Mouse (Mus musculus) limb, embryonic 11.5 days (tissue): Measurements from ENCODE around the gene Rara. TPM values are rescaled to one million over a fixed set of nuclear protein-coding genes. Genes with fewer than 3 reads are reported as not detected.
A peak's percentile ranks its signal among the peaks of the same experiment; 100 is the strongest.

Experiments used
- ATAC-seq: fragments of 200-750 bp; cut with Nextera tagmentation; 2 replicates; pipeline ENCODE4 v1.8.0; 2017; ENCODE audit warnings: low read depth; ENCODE audit not compliant: insufficient number of reproducible peaks, low FRiP score, low TSS enrichment
- DNase-seq: peaks from one replicate; pipeline ENCODE4 v3.0.0-alpha.2; 2015; ENCODE audit warnings: low spot score
- H3K27ac ChIP-seq: fragments of 300-500 bp; sonication (generic); replicated peaks from 2 replicates; pipeline ENCODE4 v1.5.1; 2014; ENCODE audit warnings: low read depth, mild to moderate bottlenecking, low read length
- H3K27me3 ChIP-seq: fragments of 300-500 bp; sonication (generic); 2 replicates; pipeline ENCODE4 v1.6.1; 2014; ENCODE audit warnings: mild to moderate bottlenecking, low read length, mixed read lengths; ENCODE audit not compliant: control insufficient read depth, insufficient read depth
- H3K36me3 ChIP-seq: fragments of 300-500 bp; sonication (generic); 2 replicates; pipeline ENCODE4 v1.6.1; 2014; ENCODE audit warnings: mild to moderate bottlenecking, low read length, moderate library complexity, mixed read lengths; ENCODE audit not compliant: control insufficient read depth, insufficient read depth
- H3K4me1 ChIP-seq: fragments of 300-500 bp; sonication (generic); 2 replicates; pipeline ENCODE4 v1.6.1; 2014; ENCODE audit warnings: low read length, mixed read lengths; ENCODE audit not compliant: control insufficient read depth, insufficient read depth
- H3K4me2 ChIP-seq: fragments of 300-500 bp; sonication (generic); 2 replicates; pipeline ENCODE4 v1.6.1; 2014; ENCODE audit warnings: low read depth, mild to moderate bottlenecking, moderate library complexity; ENCODE audit not compliant: severe bottlenecking
- H3K4me3 ChIP-seq: fragments of 300-500 bp; sonication (generic); 2 replicates; pipeline ENCODE4 v1.5.1; 2014; ENCODE audit warnings: low read depth, low read length
- H3K9ac ChIP-seq: fragments of 300-500 bp; sonication (generic); 2 replicates; pipeline ENCODE4 v1.6.1; 2014; ENCODE audit warnings: mild to moderate bottlenecking, low read length
- H3K9me3 ChIP-seq: fragments of 300-500 bp; sonication (generic); 2 replicates; pipeline ENCODE4 v1.6.1; 2016; ENCODE audit warnings: low read length; ENCODE audit not compliant: control insufficient read depth
- WGBS: fragments of 180-500 bp; shearing (Covaris S2); extraction: QIAGEN DNeasy Blood & Tissue Kit; methylation state at CpG from one replicate; pipeline ENCODE4 v1.1.7; 2014; 5-methylcytosine and 5-hydroxymethylcytosine counted together
- polyA plus RNA-seq: library from polyadenylated mRNA; unstranded; fragments of >200 nt; fragmentation: Nextera tagmentation; extraction: Ambion mirVana; gene quantifications from 2 replicates; pipeline ENCODE4 v1.2.1, GENCODE M21; 2014

Rara gene
- polyA plus RNA-seq, 1 experiment from 2014 or later = 46.7 TPM

DNA sequence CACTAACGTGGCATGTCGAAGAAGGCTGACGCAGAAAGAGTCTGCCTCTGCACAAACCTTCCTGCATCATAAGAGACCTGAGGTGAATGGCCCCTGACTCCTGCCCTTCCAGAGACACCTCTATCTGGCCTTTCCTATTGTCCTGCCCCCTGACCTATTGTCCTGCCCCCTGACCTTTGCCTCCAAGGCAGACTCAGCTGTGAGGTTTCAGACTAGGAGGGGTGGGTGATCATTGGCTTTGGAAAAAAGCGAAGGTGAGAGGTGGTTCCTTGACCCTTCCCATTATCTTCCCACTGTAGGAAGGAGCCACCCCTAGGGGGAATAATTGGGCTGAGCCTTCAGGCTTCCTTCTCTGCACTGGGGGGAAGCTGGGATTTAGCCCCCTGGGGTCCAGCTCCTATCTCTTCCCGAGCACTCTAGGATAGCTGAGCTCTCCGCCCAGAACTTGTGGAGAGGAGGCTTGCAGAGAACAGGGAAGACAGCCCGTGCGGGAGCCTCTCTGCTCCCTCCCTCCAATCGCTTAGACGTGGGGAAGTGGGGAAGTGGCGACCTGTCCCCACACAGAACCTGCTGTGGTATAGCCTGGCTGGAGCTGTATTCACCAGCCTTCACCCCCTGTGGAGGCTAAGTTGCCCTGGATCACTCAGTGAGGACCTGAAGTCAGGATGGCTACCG, 34.9 kb downstream of the Rara start:
- 5% methylated on average over 12 of the region's 12 CpGs for WGBS
- Histone ChIP-seq H3K4me2 (peak overlapping the region; percentile 89), H3K27ac (peak overlapping the region; percentile 90), H3K4me1 (peaks cover 73% of the 10 kb centered on the region), H3K36me3 (0 out of 2 replicates have a peak, but pooled peaks cover 2% of the 10 kb centered on the region), H3K9ac (peak overlapping the region; percentile 31), H3K9me3 (no peaks in the 10 kb centered on the region), H3K27me3 (no peaks in the 10 kb centered on the region), H3K4me3 (peak overlapping the region; percentile 66)
- ATAC-seq (no peak), DNase-seq (no peak)

DNA sequence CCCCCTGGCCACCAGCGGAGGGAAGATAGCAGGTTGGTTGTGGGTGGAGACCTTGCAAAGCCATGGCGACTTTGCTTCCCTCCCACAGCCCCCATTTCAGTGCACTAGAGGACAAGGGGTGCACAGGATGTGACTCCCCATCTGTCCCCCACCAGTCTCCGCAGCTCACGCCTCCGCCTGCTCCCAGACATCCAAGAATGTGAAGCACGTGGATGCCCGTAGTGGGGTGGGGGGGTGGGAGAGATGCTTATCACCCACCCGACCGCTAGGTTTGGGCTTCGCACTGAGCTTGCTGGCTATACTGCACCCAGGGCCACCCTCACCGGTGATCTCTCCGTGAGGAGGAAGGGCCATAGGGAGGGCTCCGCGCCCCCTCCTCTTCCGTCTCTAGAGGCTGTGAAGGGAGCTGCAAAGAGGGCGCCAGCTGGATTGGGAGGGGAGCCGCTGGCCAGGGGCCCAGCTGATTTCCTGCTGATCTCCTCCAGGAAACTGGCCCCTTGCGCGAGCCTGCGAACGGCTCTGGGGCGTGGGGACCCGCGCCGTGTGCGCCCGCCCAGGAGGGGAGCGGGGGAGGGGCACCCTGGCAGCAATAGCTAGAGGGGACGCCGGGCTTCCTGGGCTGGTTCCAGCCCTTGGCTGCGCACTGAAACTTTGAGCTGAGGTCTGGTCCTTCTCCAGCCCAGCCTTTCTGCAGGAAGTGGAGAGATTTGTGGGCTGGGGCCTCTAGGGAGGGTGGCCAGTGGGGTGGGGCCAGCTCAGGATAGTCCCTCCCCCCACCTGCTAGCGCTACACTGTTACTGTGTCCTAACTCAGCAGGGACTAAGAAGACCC, 35.8 kb downstream of the Rara start:
- ATAC-seq (peak; percentile 71), DNase-seq (peak; percentile 79)
- peak overlapping the region; percentile 31 for H3K9ac ChIP-seq
- H3K9me3 ChIP-seq = no peaks in the 10 kb centered on the region
- no peaks in the 10 kb centered on the region for H3K27me3 ChIP-seq
- peaks cover 81% of the 10 kb centered on the region for H3K4me1 ChIP-seq
- H3K4me2 ChIP-seq = peak overlapping the region; percentile 89
- H3K27ac ChIP-seq = peak overlapping the region; percentile 90
- 1% methylated on average over 30 of the region's 32 CpGs for WGBS
- H3K36me3 ChIP-seq = 0 out of 2 replicates have a peak, but pooled peaks cover 2% of the 10 kb centered on the region
- peak overlapping the region; percentile 33 for H3K4me3 ChIP-seq

DNA sequence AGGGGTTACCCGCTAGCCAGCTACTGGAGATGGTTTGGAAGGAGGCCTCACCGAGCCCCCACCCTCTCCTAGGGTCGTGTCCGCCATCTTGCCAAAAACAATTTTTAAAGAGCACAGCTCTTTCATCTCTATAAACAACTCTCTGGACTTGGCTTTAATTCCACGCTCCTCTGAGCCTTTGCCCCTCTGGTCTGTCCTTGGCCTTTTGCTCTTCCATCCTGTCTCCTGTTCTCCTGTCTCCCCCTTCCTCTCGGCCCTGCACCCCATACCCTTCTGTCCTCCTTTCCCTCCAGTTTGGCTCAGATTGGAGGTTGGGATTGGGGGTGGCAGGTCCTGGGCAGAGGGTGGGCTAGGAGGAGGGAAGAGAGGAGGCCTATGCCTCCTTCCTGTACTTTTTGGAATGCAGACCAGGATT, 36.6 kb downstream of the Rara start:
- DNase-seq (no peak), ATAC-seq (no peak)
- H3K4me3 ChIP-seq = peak overlapping the region; percentile 33; the same call in 1 of the 2 replicates
- WGBS = 15% methylated on average over 6 of the region's 6 CpGs
- H3K9me3 ChIP-seq = no peaks in the 10 kb centered on the region
- H3K4me2 ChIP-seq = peak overlapping the region; percentile 89
- peak overlapping the region; percentile 31 for H3K9ac ChIP-seq
- peaks cover 86% of the 10 kb centered on the region for H3K4me1 ChIP-seq
- H3K36me3 ChIP-seq = 0 out of 2 replicates have a peak, but pooled peaks cover 2% of the 10 kb centered on the region
- H3K27ac ChIP-seq = peak overlapping the region; percentile 90
- H3K27me3 ChIP-seq = no peaks in the 10 kb centered on the region

DNA sequence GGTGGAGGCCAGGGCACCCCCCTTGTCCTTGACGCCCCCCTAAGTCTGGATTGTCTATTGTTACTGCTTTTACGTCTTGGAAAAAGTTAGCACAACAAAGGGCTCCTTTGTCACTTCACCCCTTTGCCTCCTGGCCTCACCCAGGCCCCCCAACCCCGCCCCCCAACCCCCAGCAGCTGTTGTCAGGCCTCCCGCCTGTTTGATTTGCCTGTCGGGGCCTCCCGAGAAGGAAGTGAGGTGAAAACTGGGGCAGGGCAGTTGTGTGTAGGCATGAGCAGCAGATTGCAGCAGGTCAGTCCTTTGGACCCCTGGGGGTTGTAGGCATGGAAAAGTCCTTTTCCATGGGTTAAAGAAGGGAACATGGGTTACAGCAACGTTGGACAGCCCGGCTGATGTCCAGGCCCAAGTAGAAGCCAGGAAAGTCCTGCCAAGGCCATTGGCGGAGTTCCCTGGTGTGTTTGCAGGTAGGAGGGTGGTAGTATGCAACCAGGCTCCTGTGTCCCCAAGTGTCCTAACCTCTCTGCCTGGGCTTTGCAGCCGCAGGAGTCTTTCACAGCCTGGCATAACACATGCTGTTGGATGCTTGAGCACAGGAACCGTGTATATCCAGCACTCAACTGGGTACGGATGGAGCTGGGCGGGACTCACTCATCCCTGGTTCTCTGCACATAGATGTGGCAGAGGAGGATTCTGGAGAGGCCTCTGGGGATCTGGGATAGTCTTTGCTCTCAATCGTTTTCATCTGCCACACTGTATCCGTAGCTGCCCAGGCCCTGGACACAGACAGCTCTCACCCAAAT, 37.2 kb downstream of the Rara start:
- Histone ChIP-seq H3K27ac (peak overlapping the region; percentile 90), H3K9ac (peak overlapping the region; percentile 36), H3K36me3 (peaks cover 6% of the 10 kb centered on the region; the same call in 1 of the 2 replicates), H3K27me3 (no peaks in the 10 kb centered on the region), H3K9me3 (no peaks in the 10 kb centered on the region), H3K4me3 (no peak overlapping the region), H3K4me2 (peak overlapping the region; percentile 89), H3K4me1 (peaks cover 86% of the 10 kb centered on the region)
- ATAC-seq (no peak), DNase-seq (peak; percentile 60)
- 19% methylated on average over 15 of the region's 15 CpGs for WGBS

DNA sequence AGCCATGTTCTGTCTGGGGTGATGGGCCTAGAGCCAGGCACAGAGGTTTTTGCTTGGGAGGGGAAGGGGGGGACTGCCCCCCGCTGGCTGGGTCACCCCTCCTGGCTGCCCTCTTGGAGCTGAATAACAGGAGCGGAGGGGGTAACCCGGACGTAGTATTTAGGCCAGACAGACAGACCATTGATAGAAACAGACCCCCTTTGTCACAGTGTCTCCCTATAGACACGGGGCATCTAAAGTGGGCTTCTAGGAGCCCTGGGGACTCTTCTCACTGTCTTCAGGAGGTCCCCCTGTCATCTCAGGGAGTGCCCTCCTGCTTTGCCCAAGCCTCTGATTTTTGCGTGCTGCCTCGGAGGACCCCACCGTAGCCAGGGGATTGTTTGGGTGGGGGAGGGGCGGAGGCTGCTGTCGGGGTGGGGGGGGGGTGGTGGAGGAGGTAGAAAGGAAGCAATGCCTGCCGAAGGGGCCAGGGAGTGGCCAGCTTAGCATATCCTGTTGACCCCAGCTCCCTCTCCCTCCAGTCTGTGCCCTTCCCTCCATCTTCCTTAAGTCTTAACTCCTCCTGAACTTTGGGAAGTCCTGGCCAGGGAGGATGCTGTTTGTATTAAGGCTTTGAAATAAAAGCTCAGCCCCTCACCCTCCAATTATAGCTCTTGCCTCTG, 37.9 kb downstream of the Rara start:
- Histone ChIP-seq H3K4me1 (peaks cover 90% of the 10 kb centered on the region), H3K9me3 (no peaks in the 10 kb centered on the region), H3K27me3 (no peaks in the 10 kb centered on the region), H3K4me2 (peak overlapping the region; percentile 89), H3K9ac (peak overlapping the region; percentile 36; the same call in 1 of the 2 replicates), H3K36me3 (peaks cover 8% of the 10 kb centered on the region; the same call in 1 of the 2 replicates), H3K4me3 (no peak overlapping the region), H3K27ac (peak overlapping the region; percentile 90; the same call in 1 of the 2 replicates)
- 9% methylated on average over 11 of the region's 11 CpGs for WGBS
- no peak for DNase-seq
- no peak for ATAC-seq

DNA sequence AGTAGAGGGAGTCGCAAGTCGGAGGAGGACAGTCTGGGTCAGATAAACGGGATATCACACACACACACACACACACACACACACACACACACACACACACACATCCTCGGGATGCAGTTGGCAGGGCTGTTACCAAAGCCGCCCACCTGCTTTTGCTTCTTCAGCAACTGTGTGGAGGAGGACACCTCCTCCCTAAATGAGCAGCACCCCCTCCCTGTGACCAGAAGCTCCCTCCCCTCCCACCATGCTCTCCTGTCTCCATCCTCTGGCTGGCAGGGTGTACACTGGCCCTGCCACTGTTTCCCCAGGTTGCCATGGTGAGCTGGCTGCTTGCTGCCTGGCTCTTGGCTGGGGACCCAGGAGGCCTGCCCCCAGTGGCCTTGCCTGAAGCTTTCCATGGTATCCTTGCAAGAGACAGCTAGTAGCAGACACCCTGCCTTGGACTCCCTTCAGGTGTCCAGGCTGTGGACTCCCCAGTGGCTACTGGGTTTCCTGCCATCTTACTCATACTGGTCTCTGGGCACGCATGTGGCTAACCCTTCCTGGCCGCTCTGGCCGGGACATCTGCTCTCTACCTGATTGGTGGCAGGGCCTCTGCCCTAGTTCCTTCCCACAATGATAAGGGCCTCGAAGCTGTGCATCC, 39.0 kb downstream of the Rara start:
- Histone ChIP-seq H3K4me3 (no peak overlapping the region), H3K4me1 (peaks cover 80% of the 10 kb centered on the region), H3K9ac (0 out of 2 replicates have a peak overlapping the region, but pooled peaks have one; percentile 22), H3K36me3 (peaks cover 13% of the 10 kb centered on the region; the same call in 1 of the 2 replicates), H3K27ac (0 out of 2 replicates have a peak overlapping the region, but pooled peaks have one; percentile 16), H3K27me3 (no peaks in the 10 kb centered on the region), H3K9me3 (no peaks in the 10 kb centered on the region), H3K4me2 (0 out of 2 replicates have a peak overlapping the region, but pooled peaks have one; percentile 89)
- no peak for DNase-seq
- no peak for ATAC-seq
- WGBS = 46% methylated on average over 9 of the region's 9 CpGs

DNA sequence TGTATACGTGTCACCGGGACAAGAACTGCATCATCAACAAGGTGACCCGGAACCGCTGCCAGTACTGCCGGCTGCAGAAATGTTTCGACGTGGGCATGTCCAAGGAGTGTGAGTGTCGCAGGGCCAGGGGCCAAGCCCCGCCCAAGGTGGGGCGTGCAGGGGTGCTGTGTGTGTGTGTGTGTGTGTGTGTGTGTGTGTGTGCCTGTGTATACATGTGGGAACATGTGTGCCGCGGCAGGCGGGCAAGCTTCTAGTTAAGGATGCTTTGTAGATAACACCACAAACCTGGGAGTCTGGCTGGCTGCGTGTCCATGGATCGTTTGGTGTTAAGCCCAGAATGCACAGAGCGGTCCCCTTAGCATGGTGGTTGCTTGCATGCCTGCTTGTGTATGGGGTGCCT, 40.5 kb downstream of the Rara start:
- H3K9ac ChIP-seq = no peak overlapping the region; the same call in 1 of the 2 replicates
- DNase-seq (no peak), ATAC-seq (no peak)
- H3K9me3 ChIP-seq = no peaks in the 10 kb centered on the region
- H3K27ac ChIP-seq = no peak overlapping the region
- 64% methylated on average over 16 of the region's 16 CpGs for WGBS
- peaks cover 65% of the 10 kb centered on the region for H3K4me1 ChIP-seq
- H3K27me3 ChIP-seq = no peaks in the 10 kb centered on the region
- H3K4me3 ChIP-seq = no peak overlapping the region
- peaks cover 17% of the 10 kb centered on the region; the same call in 1 of the 2 replicates for H3K36me3 ChIP-seq
- no peak overlapping the region; the same call in 1 of the 2 replicates for H3K4me2 ChIP-seq
